Mouse (Mus musculus) left cerebral cortex, adult 8-10 months (tissue): ENCODE data around the gene Tha1. TPM values are rescaled to one million over a fixed set of nuclear protein-coding genes. Genes with fewer than 3 reads are reported as not detected.
"Not testable (repeated sequence)": the region's sequence is repeated elsewhere in the genome, so short reads cannot be mapped to it uniquely, and the experiment has no call there.

Experiments used
- DNase-seq, 2 experiments: peaks; one replicate each; pipeline ENCODE4 v3.0.0; 2022; ENCODE audit warnings: low spot score in 2 of 2
- total RNA-seq, 4 experiments: library from RNA; stranded (reverse); gene quantifications; 2 replicates each; pipeline ENCODE4 v1.2.4; 2022

The Tha1 gene
- total RNA-seq, 4 experiments from 2014 or later = 3.6 to 9.2 (median 5.8) TPM

GRCm38 (mm10) chr11:117848985-117849671 lies 24.2 kb downstream of the Tha1 start, which contains the start of gene Birc5:
Birc5 (plus strand) TSS chr11:117849251.
- DNase-seq = peak; percentile 89 to 94

DNA sequence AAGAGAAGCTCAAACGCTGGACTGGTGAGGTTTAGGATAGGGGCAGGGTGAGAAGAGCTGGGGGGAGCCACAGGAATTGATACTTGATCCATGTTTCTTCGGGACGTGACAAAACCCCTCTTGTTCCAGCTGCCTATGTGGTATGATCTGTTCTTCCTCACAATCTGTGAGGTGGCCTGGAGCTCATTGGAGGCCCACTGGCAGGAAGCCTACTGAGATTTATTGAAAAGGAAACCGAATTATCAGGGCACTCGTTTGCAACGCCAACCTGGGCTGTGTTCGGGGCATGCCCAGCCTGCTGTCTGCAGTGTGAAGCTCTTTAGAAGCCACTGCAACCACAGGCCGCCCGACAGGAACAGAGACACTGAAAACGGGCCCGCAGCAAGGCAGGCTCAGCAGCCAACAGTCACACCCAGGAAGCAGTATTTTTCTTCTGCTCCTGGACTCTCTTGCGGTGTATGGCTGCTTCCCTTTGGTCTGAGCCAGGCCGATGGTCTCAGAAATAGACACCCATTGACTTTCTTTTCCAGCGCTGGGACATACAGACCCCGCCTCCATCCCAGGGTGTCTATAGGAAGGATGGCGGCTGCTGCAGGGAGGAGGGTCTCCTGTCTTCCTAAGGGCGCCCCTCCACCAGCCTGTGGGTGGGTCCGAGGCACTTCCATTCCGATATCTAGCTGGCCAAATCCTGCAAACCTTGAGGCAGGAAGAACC lies 24.9 kb downstream of the Tha1 start:
- DNase-seq = no peak

GRCm38 (mm10) chr11:117847593-117848215 lies 25.6 kb downstream of the Tha1 start:
- DNase-seq = no peak

- no peak for DNase-seq
Measured at GRCm38 (mm10) chr11:117846640-117847039, 26.6 kb downstream of the Tha1 start.

DNA sequence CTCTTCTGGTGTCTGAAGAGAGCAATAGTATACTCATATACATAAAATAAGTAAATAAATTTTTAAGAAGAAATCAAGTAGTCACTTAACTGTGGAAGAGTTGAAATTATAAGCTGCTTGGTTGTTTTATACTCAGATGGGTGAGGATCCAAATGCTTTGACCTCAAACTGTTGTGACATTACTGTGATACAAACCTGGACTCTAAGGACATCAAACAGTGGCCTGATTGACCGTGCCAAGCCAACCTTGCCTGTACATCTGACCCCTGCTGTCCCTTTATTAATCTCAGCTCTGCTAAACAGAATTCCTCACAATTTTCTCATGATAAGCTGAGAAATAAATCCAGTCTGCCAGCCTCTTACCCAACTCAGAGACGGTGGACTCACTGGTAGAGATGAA lies 27.6 kb downstream of the Tha1 start:
- DNase-seq = no peak

DNA sequence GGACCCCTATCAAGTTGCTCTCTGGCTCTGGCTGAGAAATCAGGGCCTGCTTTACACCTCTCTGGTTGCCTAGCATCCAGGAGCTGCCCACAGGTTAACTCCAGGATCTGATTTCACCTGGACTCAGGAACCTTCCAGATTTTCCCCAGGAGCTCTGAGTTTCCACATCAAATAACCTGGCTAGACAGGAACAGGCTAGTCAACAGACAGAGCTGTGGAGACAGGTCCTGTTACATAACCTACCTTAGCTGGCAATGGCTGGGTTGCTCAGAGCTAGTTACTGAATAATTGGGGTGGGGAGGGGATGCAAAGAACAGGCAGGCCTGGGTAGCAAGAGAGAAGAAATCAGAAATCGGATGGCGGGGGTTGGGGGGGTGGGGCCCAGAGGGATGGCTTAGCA lies 28.3 kb downstream of the Tha1 start:
- DNase-seq = no peak

DNA sequence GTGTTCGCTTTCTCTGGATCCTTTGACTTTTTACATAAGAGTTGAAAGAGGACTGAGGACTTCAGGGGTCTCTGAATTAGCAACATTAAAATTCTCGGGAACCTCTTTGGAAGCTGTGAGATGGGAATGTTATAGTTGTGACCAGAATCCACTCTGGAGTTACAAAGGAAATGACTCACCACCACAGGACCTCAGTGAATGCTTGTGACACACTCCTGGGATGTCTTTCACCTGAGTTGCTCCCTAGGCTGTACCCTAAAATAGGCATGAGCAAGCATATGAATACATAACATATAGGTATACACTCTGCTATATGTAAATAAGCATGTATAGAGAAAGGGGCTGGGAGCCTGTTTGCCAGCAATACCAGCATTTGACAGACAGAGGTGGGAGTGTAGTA lies 29.8 kb downstream of the Tha1 start:
- DNase-seq = no peak

GRCm38 (mm10) chr11:117840910-117841309 lies 32.4 kb downstream of the Tha1 start:
- DNase-seq = no peak

DNA sequence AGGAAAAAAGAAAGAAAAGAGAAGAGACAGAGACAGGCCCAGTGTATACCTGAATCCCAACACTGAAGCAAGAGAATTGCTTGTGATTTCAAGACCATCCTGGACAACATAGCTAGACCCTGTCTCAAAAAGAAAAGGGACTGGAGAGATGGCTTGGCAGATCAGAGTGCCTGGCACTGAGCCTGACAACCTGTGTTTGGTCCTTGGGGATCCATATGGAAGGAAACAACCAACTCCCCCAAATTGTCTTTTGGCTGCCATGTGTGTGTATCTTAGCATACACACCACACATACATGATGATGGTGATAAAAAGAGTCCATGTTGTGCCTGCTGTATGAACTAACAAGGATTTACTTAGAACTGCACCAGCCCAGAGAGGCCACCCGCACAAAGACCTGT lies 34.3 kb downstream of the Tha1 start:
- no peak for DNase-seq

GRCm38 (mm10) chr11:117838572-117838971 lies 34.7 kb downstream of the Tha1 start:
- no peak for DNase-seq

DNA sequence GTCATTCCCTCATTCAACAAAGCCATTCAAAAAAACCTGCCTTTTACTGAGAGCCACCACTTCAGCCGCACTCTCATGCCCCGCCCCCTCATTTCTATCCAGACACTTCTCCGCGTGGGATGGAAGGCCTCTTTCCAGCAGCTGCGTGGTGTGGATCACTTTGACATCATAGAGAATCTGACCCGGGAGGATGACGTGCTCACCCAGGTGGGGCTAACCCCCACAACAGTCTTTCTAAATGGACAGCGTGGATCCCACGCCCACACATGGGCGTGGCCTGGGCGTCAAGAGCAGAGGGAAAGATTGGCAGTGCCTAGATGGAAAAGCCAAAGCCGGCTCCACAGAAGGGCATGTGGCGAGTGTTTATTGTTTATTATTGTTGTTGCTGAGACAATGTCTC lies 37.0 kb downstream of the Tha1 start:
- peak in 1 of 2 experiments; percentile 72 for DNase-seq

DNA sequence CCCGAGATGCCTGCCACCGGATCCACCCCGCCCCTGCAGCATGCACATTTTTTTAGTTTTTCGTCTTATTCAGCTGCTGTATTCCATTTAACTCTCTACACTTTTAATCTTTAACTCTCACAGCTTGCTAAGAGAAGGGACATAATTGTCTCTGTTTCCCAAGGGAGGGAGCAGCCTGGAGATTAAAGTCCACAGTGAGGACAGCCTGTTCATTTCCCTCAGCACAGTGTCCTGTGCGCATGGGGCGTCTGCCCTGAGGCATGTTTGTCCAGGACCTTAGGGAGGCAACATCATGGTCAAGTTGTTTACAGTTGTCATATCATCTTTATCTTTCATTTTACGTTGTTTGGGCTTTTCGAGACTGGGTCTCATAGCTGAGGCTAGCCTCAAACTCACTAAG lies 39.2 kb downstream of the Tha1 start:
- DNase-seq = no peak

DNA sequence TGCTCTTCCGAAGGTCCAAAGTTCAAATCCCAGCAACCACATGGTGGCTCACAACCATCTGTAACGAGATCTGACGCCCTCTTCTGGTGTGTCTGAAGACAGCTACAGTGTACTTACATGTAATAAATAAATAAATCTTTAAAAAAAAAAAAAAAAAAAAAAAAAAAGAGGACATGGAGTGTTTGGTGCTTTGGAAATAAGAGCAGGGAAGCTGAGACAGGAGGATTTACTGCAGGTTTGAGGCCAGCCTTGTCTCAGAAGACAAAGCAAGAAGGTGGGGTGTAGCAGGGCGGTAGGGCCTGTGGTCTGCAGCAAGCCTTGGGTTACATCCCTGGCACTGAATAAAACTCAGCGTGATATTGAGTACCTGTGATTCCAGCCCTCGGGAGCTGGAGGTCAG lies 39.8 kb downstream of the Tha1 start:
- not testable (repeated sequence) for DNase-seq

DNA sequence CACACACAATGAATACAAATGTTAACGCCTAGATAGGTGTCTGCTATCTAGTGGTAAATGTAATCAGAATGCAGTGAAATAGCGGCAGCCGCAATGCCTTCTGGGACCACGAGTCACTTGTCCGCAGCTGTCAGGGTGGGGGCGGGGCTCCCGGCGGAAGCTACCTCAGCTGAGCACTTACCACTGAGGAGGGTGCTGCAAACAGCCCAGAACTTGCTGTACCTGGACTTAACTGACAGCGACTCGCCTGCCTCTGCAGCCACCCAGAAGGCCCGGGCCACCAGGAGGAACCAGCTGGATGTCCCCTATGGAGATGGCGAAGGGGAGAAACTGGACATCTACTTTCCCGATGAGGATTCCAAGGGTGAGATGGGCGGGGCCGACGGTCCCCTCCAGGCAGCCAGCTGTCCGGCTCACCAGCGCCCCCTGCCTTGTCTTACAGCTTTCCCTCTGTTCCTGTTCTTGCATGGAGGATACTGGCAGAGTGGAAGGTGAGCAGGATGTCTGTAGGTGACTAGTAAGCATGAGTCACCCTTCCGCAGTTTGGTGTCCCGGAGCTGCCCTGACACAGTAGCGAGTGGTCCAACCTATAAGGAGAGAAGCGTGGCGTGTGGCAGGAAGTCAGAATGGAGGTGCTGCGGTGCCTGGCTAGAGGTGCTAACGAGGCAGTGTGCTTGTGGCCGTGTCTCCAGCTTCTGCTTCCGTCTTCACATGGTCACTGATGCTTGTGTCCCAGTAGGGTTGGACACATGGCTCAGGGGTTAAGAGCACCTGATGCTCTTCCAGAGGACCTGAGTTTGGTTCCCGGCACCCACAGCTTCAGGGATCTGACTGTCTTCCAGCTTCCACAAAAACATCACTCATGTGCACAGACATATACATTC lies 41.0 kb downstream of the Tha1 start:
- DNase-seq = peak; percentile 52 to 54

DNA sequence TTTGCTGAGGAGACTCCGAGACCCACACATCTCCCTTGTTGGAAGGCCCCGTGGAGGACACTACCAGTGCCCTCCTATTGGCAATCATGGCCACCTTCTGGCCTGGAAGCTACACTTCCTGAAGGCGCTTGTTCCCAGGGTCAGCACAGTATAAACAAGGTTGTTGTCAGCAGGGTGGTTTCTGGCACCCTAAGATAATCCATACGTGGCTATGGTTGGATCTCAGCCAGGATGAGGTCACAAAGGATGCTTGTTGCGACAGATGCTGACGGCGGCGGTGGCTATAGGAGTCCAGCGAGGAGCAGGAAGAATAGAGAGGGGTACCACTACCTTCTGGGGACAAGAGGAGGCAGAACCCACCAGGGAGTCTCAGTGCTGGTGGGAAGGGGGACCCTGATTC lies 42.9 kb downstream of the Tha1 start:
- DNase-seq = no peak

- no peak for DNase-seq
Measured at GRCm38 (mm10) chr11:117829671-117830215, 43.5 kb downstream of the Tha1 start.

GRCm38 (mm10) chr11:117828888-117829604 lies 44.2 kb downstream of the Tha1 start:
- DNase-seq = no peak

DNA sequence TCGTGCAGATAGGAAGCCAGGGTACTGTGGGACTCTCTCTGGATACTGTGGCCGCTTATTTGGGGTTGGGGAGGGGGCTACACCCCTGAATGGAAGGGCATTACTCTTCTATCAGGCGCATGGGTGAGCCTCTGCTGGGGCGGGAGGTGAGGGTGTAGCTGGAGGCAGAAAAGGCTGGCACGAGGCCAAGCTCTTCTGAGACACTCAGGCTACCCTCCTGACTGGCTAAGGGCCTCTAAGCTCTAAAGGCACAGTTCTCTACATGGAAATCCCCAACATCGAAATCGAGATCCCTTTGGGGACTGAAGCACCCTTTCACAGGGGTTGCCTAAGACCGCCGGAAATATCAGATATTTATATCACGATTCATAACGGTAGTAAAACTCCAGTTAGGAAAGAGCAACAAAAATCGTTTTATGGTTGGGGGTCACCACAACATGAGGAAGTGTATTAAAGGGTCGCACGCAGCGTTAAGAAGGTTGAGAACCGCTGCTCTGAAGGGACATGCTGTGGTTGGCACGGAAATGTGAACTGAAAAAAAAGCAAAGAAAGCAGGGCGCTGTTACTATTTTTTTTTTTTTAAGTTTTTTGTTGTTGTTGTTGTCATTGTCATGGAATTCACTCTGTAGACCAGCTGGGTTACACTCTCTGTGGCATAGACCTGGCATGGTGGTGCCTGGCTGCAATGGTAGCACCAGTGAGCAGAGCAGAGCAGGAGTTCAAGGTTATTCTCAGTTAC lies 45.0 kb downstream of the Tha1 start:
- DNase-seq = no peak

DNA sequence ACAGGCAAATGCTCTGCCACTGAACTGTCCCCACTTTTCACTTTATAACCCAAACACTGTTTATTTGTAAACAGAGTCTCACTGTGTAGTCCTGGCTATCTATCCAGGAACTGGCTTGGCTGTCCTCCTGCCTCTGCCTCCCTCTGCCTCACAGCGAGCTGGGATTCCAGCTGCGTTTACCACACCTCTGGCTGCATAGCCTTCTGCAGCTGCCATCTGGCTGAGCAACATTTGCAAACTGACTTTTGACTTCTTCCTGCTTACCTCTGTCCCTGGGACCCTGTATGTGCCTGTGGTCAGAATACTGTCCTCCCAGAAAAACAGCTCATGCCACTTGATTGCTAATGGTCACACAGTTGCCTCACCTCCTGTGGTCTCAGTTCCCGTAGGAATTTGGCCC lies 45.9 kb downstream of the Tha1 start:
- DNase-seq = no peak

- no peak for DNase-seq
Measured at GRCm38 (mm10) chr11:117826916-117827315, 46.4 kb downstream of the Tha1 start.
